Mouse (Mus musculus) C2C12 (cell line): ENCODE results near the gene Alb. TPM values are rescaled to one million over a fixed set of nuclear protein-coding genes. Genes with fewer than 3 reads are reported as not detected.

Source experiments
- H3K27me3 ChIP-seq: one replicate; pipeline ENCODE4 v1.6.1; 2011; ENCODE audit not compliant: control insufficient read depth, insufficient read depth, insufficient read length
- H3K36me3 ChIP-seq: one replicate; pipeline ENCODE4 v1.6.1; 2011; ENCODE audit not compliant: control insufficient read depth, insufficient read depth
- H3K4me3 ChIP-seq: one replicate; pipeline ENCODE4 v1.5.1; 2011; ENCODE audit warnings: mild to moderate bottlenecking, control low read depth; ENCODE audit not compliant: poor library complexity, insufficient read depth, severe bottlenecking
- H3K79me2 ChIP-seq: one replicate; pipeline ENCODE4 v1.6.1; 2011; ENCODE audit not compliant: control insufficient read depth, insufficient read depth
- H3K79me3 ChIP-seq: one replicate; pipeline ENCODE4 v1.6.1; 2011; ENCODE audit warnings: low read depth, control low read depth
- H3ac ChIP-seq: one replicate; pipeline ENCODE3; 2011; ENCODE audit warnings: low read depth; ENCODE audit not compliant: control insufficient read depth, insufficient read length
- CEBPB ChIP-seq: IDR thresholded peaks from one replicate; pipeline ENCODE4 v1.6.1; 2011; ENCODE audit warnings: low read depth, mild to moderate bottlenecking, control low read depth, moderate library complexity
- CTCF ChIP-seq: IDR thresholded peaks from one replicate; pipeline ENCODE4 v1.5.1; 2011; ENCODE audit not compliant: control insufficient read depth, insufficient read depth, insufficient read length
- FOSL1 ChIP-seq: IDR thresholded peaks from one replicate; pipeline ENCODE4 v1.8.0; 2011; ENCODE audit warnings: mild to moderate bottlenecking, low read length; ENCODE audit not compliant: poor library complexity, insufficient read depth, severe bottlenecking
- MAX ChIP-seq: IDR thresholded peaks from one replicate; pipeline ENCODE4 v1.6.1; 2011; ENCODE audit warnings: mild to moderate bottlenecking, control low read depth
- MYOD1 ChIP-seq: IDR thresholded peaks from one replicate; pipeline ENCODE4 v1.6.1; 2011; ENCODE audit warnings: low read depth; ENCODE audit not compliant: control insufficient read depth, insufficient read length
- MYOG ChIP-seq: IDR thresholded peaks from one replicate; pipeline ENCODE4 v1.6.1; 2011; ENCODE audit not compliant: control insufficient read depth, insufficient read length; ENCODE audit errors: extremely low read depth
- USF1 ChIP-seq: IDR thresholded peaks from one replicate; pipeline ENCODE4 v1.6.1; 2011; ENCODE audit warnings: low read depth, mild to moderate bottlenecking, control low read depth, moderate library complexity
- polyA plus RNA-seq: library from polyadenylated mRNA; unstranded; fragments of >200 nt; fragmentation: generic; extraction: Trizol; gene quantifications from one replicate; pipeline ENCODE4 v1.2.1, GENCODE M21; 2012; ENCODE audit warnings: missing spikeins

The Alb gene
- polyA plus RNA-seq, 1 experiment, result not detected

DNA sequence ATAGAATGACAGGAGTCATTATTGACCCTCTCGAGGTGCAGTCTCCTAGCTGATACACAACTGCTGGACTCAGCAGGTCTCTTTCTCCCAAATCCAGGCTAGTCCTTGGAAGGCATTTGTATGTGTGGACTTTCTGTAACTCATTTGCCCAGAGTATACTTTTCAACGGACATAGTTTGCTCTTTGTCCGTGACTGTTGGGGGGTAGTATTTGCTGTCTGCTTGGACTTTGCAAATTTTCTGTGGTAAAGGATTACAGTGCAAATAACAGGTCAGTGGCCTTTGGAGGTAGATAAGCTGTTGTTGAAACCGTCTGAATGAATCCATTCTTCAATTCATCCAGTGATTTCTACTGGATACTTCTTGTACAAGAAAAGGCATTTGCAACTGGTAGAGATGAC lies 21.5 kb upstream of the Alb start:
- no peak overlapping the region for H3ac ChIP-seq
- H3K79me2 ChIP-seq, result no peaks in the 10 kb centered on the region
- no peaks in the 10 kb centered on the region for H3K36me3 ChIP-seq
- H3K4me3 ChIP-seq, result no peak overlapping the region
- no peaks in the 10 kb centered on the region for H3K79me3 ChIP-seq
- no peak for TF ChIP-seq FOSL1
- no peak for TF ChIP-seq MAX
- TF ChIP-seq CEBPB, result no peak
- TF ChIP-seq MYOG, result no peak
- TF ChIP-seq MYOD1, result no peak
- TF ChIP-seq CTCF, result no peak
- no peak for TF ChIP-seq USF1
- H3K27me3 ChIP-seq, result peaks cover 4% of the 10 kb centered on the region

GRCm38 (mm10) chr5:90447577-90447976 lies 13.1 kb upstream of the Alb start:
- Histone ChIP-seq H3ac (no peak overlapping the region), H3K4me3 (no peak overlapping the region), H3K36me3 (no peaks in the 10 kb centered on the region), H3K27me3 (peaks cover 12% of the 10 kb centered on the region), H3K79me3 (no peaks in the 10 kb centered on the region), H3K79me2 (no peaks in the 10 kb centered on the region)
- no peak for TF ChIP-seq CEBPB
- no peak for TF ChIP-seq MAX
- no peak for TF ChIP-seq USF1
- no peak for TF ChIP-seq CTCF
- no peak for TF ChIP-seq MYOD1
- no peak for TF ChIP-seq FOSL1
- TF ChIP-seq MYOG, result no peak

DNA sequence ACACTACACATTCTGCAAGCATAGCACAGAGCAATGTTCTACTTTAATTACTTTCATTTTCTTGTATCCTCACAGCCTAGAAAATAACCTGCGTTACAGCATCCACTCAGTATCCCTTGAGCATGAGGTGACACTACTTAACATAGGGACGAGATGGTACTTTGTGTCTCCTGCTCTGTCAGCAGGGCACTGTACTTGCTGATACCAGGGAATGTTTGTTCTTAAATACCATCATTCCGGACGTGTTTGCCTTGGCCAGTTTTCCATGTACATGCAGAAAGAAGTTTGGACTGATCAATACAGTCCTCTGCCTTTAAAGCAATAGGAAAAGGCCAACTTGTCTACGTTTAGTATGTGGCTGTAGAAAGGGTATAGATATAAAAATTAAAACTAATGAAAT lies 10.7 kb upstream of the Alb start:
- Histone ChIP-seq H3K79me2 (no peaks in the 10 kb centered on the region), H3ac (no peak overlapping the region), H3K36me3 (no peaks in the 10 kb centered on the region), H3K4me3 (no peak overlapping the region), H3K79me3 (no peaks in the 10 kb centered on the region), H3K27me3 (peaks cover 7% of the 10 kb centered on the region)
- TF ChIP-seq CEBPB, result no peak
- no peak for TF ChIP-seq MAX
- no peak for TF ChIP-seq USF1
- no peak for TF ChIP-seq FOSL1
- TF ChIP-seq CTCF, result no peak
- TF ChIP-seq MYOG, result no peak
- TF ChIP-seq MYOD1, result no peak

GRCm38 (mm10) chr5:90452711-90453110 lies 8.0 kb upstream of the Alb start:
- H3K36me3 ChIP-seq, result no peaks in the 10 kb centered on the region
- H3K27me3 ChIP-seq, result peaks cover 9% of the 10 kb centered on the region

DNA sequence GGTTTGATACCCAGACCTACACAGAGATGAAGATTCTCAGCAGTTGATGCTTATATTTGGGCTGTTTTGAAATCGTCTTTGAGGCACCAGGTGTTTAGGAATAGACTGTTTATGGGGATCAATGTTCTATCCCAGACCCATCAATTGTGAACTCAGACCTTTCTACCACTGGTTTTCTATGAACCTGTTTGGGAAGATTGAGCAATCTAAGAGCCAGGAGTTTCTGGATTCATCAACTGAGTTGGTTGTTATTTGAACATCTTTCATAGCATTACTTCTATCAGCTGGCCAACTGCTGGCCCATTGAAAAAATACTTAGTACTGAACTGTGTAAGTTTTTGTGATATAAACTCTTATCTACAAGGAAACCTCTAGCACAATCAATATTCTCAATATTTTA lies 3.5 kb upstream of the Alb start:
- Histone ChIP-seq H3K36me3 (no peaks in the 10 kb centered on the region), H3K79me2 (no peaks in the 10 kb centered on the region), H3K79me3 (no peaks in the 10 kb centered on the region), H3K4me3 (no peak overlapping the region), H3K27me3 (peaks cover 4% of the 10 kb centered on the region), H3ac (no peak overlapping the region)
- TF ChIP-seq CTCF, result no peak
- no peak for TF ChIP-seq USF1
- no peak for TF ChIP-seq MYOD1
- no peak for TF ChIP-seq MYOG
- no peak for TF ChIP-seq FOSL1
- no peak for TF ChIP-seq CEBPB
- TF ChIP-seq MAX, result no peak

More at GRCm38 (mm10) chr5:90452711-90453110, 8.0 kb upstream of the Alb start:
- Histone ChIP-seq H3K4me3 (no peak overlapping the region), H3K79me3 (no peaks in the 10 kb centered on the region), H3ac (no peak overlapping the region), H3K79me2 (no peaks in the 10 kb centered on the region)
- TF ChIP-seq MYOD1 (no peak), CEBPB (no peak), MAX (no peak), FOSL1 (no peak)

GRCm38 (mm10) chr5:90458727-90459126 lies 2.0 kb upstream of the Alb start:
- no peak overlapping the region for H3K4me3 ChIP-seq
- no peaks in the 10 kb centered on the region for H3K79me2 ChIP-seq
- no peaks in the 10 kb centered on the region for H3K79me3 ChIP-seq
- H3K27me3 ChIP-seq, result peaks cover 9% of the 10 kb centered on the region
- no peak for TF ChIP-seq MAX
- TF ChIP-seq MYOG, result no peak
- TF ChIP-seq CTCF, result no peak
- H3K36me3 ChIP-seq, result no peaks in the 10 kb centered on the region
- H3ac ChIP-seq, result no peak overlapping the region
